8 mouse cellular contexts compared by ENCODE assay signal in the genomic region with DNA sequence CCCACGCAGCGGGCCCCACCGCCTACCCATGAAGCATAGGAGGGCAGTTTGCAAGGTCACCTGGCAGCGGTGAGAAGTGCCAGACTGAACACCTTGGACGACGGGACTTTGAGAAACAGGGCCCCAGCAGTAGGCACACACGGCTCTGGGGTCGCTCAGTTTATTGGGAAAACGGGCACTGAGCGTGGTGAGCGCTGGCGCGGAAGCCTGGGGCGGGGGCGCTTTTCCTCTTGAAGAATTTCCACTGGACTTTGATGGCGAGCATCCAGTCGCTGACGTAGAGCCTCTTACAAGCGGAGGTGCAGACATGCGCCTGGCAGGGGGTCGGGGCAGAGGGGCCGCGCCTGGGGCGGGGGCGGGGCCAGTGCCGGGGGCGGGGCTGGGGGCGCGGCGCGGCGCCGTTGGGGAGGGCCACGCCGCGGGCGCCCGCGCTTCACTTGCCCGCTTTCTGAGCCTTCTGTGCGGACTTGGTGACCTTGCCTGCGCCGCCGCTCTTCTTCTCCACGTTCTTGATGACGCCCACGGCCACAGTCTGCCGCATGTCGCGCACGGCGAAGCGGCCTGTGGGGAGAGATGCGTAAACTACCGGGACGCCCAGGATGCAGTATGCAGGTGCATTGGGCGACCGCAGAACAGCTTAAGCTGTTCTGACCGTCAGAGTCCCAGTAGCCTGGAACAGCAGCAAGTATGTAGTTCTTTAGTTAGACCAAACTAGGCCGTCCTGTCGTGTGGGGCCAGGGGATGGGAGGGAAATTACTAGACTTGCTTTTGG. TPM values are rescaled to one million over a fixed set of nuclear protein-coding genes. Genes with fewer than 3 reads are reported as not detected.
DNase-seq lines count a peak whose midpoint lies in the region; ATAC-seq and TF ChIP-seq lines count a peak whose summit lies in the region.

No protein-coding gene starts in this region.

- 0 out of 2 replicates have a peak overlapping the region, but pooled peaks have one; percentile 7 for H3K4me3 ChIP-seq in left cerebral cortex, adult 2 months
- H3K4me3 ChIP-seq in embryonic facial prominence, embryonic 12.5 days: peak overlapping the region; percentile 47
- H3K4me3 ChIP-seq in hindbrain, embryonic 11.5 days (ENCODE audit: low read depth, low read length): peak overlapping the region; percentile 40
- H3K4me3 ChIP-seq in limb, embryonic 14.5 days (replicated peaks; ENCODE audit: low read length): peak overlapping the region; percentile 43
- peak overlapping the region; percentile 23 for H3K4me3 ChIP-seq in midbrain, postnatal 0 days (ENCODE audit: low read depth, low read length)

- H3K4me1 ChIP-seq in embryonic facial prominence, embryonic 12.5 days: peaks cover 6% of the 10 kb centered on the region
- no peaks in the 10 kb centered on the region for H3K4me1 ChIP-seq in hindbrain, embryonic 11.5 days (replicated peaks; ENCODE audit: control insufficient read depth, insufficient read depth, low read length)
- H3K4me1 ChIP-seq in limb, embryonic 14.5 days (ENCODE audit: control insufficient read depth, insufficient read depth, low read length): peaks cover 4% of the 10 kb centered on the region; the same call in 1 of the 2 replicates
- peaks cover 3% of the 10 kb centered on the region; the same call in 1 of the 2 replicates for H3K4me1 ChIP-seq in midbrain, postnatal 0 days (ENCODE audit: insufficient read depth, low read length)

- peaks cover 56% of the 10 kb centered on the region for H3K27me3 ChIP-seq in embryonic facial prominence, embryonic 12.5 days
- peaks cover 18% of the 10 kb centered on the region; the same call in 1 of the 2 replicates for H3K27me3 ChIP-seq in hindbrain, embryonic 11.5 days (ENCODE audit: control insufficient read depth, insufficient read depth, low read length)
- peaks cover 24% of the 10 kb centered on the region; the same call in 1 of the 2 replicates for H3K27me3 ChIP-seq in limb, embryonic 14.5 days (ENCODE audit: control insufficient read depth, insufficient read depth, low read length)
- H3K27me3 ChIP-seq in midbrain, postnatal 0 days (ENCODE audit: insufficient read depth, low read length): no peaks in the 10 kb centered on the region

- peak overlapping the region; percentile 43; the same call in 1 of the 2 replicates for H3K9ac ChIP-seq in embryonic facial prominence, embryonic 12.5 days
- H3K9ac ChIP-seq in hindbrain, embryonic 11.5 days (ENCODE audit: low read depth, low read length): peak overlapping the region; percentile 59
- peak overlapping the region; percentile 3; the same call in 1 of the 2 replicates for H3K9ac ChIP-seq in limb, embryonic 14.5 days (ENCODE audit: low read depth, low read length, severe bottlenecking)
- 0 out of 2 replicates have a peak overlapping the region, but pooled peaks have one; percentile 8 for H3K9ac ChIP-seq in midbrain, postnatal 0 days (replicated peaks; ENCODE audit: low read length, poor library complexity, severe bottlenecking)

- peak overlapping the region; percentile 94 for H3K4me2 ChIP-seq in embryonic facial prominence, embryonic 12.5 days (replicated peaks)
- H3K4me2 ChIP-seq in hindbrain, embryonic 11.5 days (replicated peaks; ENCODE audit: low read depth, low read length): peak overlapping the region; percentile 86
- H3K4me2 ChIP-seq in limb, embryonic 14.5 days (replicated peaks; ENCODE audit: low read depth, low read length, severe bottlenecking): peak overlapping the region; percentile 76
- H3K4me2 ChIP-seq in midbrain, postnatal 0 days (ENCODE audit: low read depth, low read length, poor library complexity, severe bottlenecking): peak overlapping the region; percentile 51

- no peak for TF ChIP-seq POLR2A in limb, embryonic 14.5 days (IDR thresholded peaks at IDR 0.05; ENCODE audit: borderline replicate concordance, extremely low read depth, insufficient read depth, insufficient read length)

- peak overlapping the region; percentile 63; the same call in 1 of the 2 replicates for H3K27ac ChIP-seq in left cerebral cortex, adult 2 months
- no peak overlapping the region for H3K27ac ChIP-seq in embryonic facial prominence, embryonic 12.5 days
- no peak overlapping the region for H3K27ac ChIP-seq in hindbrain, embryonic 11.5 days (ENCODE audit: low read depth, low read length)
- no peak overlapping the region for H3K27ac ChIP-seq in limb, embryonic 14.5 days (replicated peaks; ENCODE audit: low read depth, low read length)
- H3K27ac ChIP-seq in midbrain, postnatal 0 days (ENCODE audit: low read depth, low read length): no peak overlapping the region

- TF ChIP-seq CTCF in left cerebral cortex, adult 2 months (IDR thresholded peaks at IDR 0.05): no peak
- TF ChIP-seq CTCF in midbrain, postnatal 0 days (IDR thresholded peaks at IDR 0.05): no peak

- H3K9me3 ChIP-seq in embryonic facial prominence, embryonic 12.5 days: no peaks in the 10 kb centered on the region
- no peaks in the 10 kb centered on the region for H3K9me3 ChIP-seq in hindbrain, embryonic 11.5 days (ENCODE audit: control insufficient read depth, low read length)
- no peaks in the 10 kb centered on the region for H3K9me3 ChIP-seq in limb, embryonic 14.5 days (ENCODE audit: control insufficient read depth, low read length)
- H3K9me3 ChIP-seq in midbrain, postnatal 0 days (ENCODE audit: low read length): no peaks in the 10 kb centered on the region

- intact Hi-C loops in left cerebral cortex, adult 2 months (cut with DNase I): no loop called here

- peak in 1 of 2 experiments; percentile 59 for DNase-seq in left cerebral cortex, adult 2 months (ENCODE audit: extremely low spot score in 1 of 2, low spot score in 2 of 2)
- DNase-seq in left cerebral cortex, adult 18-20 months (ENCODE audit: low spot score in 2 of 2): no peak
- DNase-seq in hindbrain, embryonic 11.5 days (ENCODE audit: low spot score): peak; percentile 47
- peak; percentile 62 for DNase-seq in limb, embryonic 14.5 days (ENCODE audit: low spot score)
- DNase-seq in midbrain, postnatal 0 days (ENCODE audit: low spot score): peak; percentile 61

- no peak for ATAC-seq in embryonic facial prominence, embryonic 12.5 days (ENCODE audit: insufficient number of reproducible peaks, insufficient read depth, low FRiP score, low TSS enrichment)
- peak; percentile 72 for ATAC-seq in hindbrain, embryonic 11.5 days (ENCODE audit: low FRiP score)
- ATAC-seq in limb, embryonic 14.5 days (ENCODE audit: low FRiP score, low read depth): peak; percentile 63; the same call in 1 of the 2 replicates
- no peak for ATAC-seq in midbrain, postnatal 0 days (ENCODE audit: low FRiP score)
- ATAC-seq in megakaryocyte progenitor cell, adult 5-6 weeks (replicated peaks; ENCODE audit: poor library complexity): no peak
- no peak for ATAC-seq in monocyte, adult 5-6 weeks (replicated peaks; ENCODE audit: insufficient number of reproducible peaks, low FRiP score, low TSS enrichment, poor library complexity, severe bottlenecking)

- WGBS in embryonic facial prominence, embryonic 12.5 days: under 1% methylated on average over 60 of the region's 61 CpGs
- WGBS in hindbrain, embryonic 11.5 days: under 1% methylated on average over 53 of the region's 61 CpGs
- WGBS in limb, embryonic 14.5 days: under 1% methylated on average over 39 of the region's 61 CpGs
- 6% methylated on average over 52 of the region's 61 CpGs for WGBS in midbrain, postnatal 0 days

- no peaks in the 10 kb centered on the region for H3K36me3 ChIP-seq in embryonic facial prominence, embryonic 12.5 days
- H3K36me3 ChIP-seq in hindbrain, embryonic 11.5 days (ENCODE audit: control insufficient read depth, insufficient read depth, low read length): no peaks in the 10 kb centered on the region
- H3K36me3 ChIP-seq in limb, embryonic 14.5 days (ENCODE audit: control insufficient read depth, insufficient read depth, low read length): no peaks in the 10 kb centered on the region
- H3K36me3 ChIP-seq in midbrain, postnatal 0 days (ENCODE audit: insufficient read depth, low read length): peaks cover 33% of the 10 kb centered on the region

RNA-seq across cellular contexts. Expression of a gene that starts 9.1 kb away (rescaled TPM):
- total RNA-seq in left cerebral cortex, adult 2 months (2021): 1,000 to 10,000 TPM; 1,380 to 1,388 TPM
- total RNA-seq in left cerebral cortex, adult 18-20 months (2021): 1,000 to 10,000 TPM; 1,361 to 1,429 TPM
- polyA plus RNA-seq in embryonic facial prominence, embryonic 12.5 days (2016; fragmentation: Nextera tagmentation; extraction: Ambion mirVana): 0.22 and 0.42 TPM in 2 replicates
- 1.3 and 1.5 TPM in 2 replicates for polyA plus RNA-seq in hindbrain, embryonic 11.5 days (2014; fragmentation: Nextera tagmentation; extraction: Ambion mirVana)
- polyA plus RNA-seq in limb, embryonic 14.5 days (2012; rRNA removed): 0.10 and 0.29 TPM in 2 replicates
- not detected in 2 replicates for polyA plus RNA-seq in limb, embryonic 14.5 days (2014; fragmentation: Nextera tagmentation; extraction: Ambion mirVana)
- 321 and 367 TPM in 2 replicates for total RNA-seq in midbrain, postnatal 0 days (2014; rRNA removed)
- polyA plus RNA-seq in midbrain, postnatal 0 days (2015; fragmentation: Nextera tagmentation; extraction: Ambion mirVana): 23.1 and 23.3 TPM in 2 replicates
- not detected in 2 replicates for total RNA-seq in megakaryocyte progenitor cell, adult 5-6 weeks (2015)
- total RNA-seq in megakaryocyte progenitor cell, adult 5-6 weeks (2017): not detected in 2 replicates
- not detected in 3 replicates for total RNA-seq in monocyte, adult 5-6 weeks (2017)

RNA-seq across cellular contexts. Expression of a gene that starts 12.6 kb away (rescaled TPM):
- total RNA-seq in left cerebral cortex, adult 2 months (2021): 100 to 1,000 TPM; 275 to 280 TPM
- total RNA-seq in left cerebral cortex, adult 18-20 months (2021): 100 to 1,000 TPM; 264 to 274 TPM
- polyA plus RNA-seq in embryonic facial prominence, embryonic 12.5 days (2016; fragmentation: Nextera tagmentation; extraction: Ambion mirVana): 2.8 and 4.9 TPM in 2 replicates
- polyA plus RNA-seq in hindbrain, embryonic 11.5 days (2014; fragmentation: Nextera tagmentation; extraction: Ambion mirVana): 16.3 and 18.9 TPM in 2 replicates
- 0.28 and 0.38 TPM in 2 replicates for polyA plus RNA-seq in limb, embryonic 14.5 days (2012; rRNA removed)
- 0.14 TPM in 1 of 2 replicates, not detected in the other for polyA plus RNA-seq in limb, embryonic 14.5 days (2014; fragmentation: Nextera tagmentation; extraction: Ambion mirVana)
- total RNA-seq in midbrain, postnatal 0 days (2014; rRNA removed): 134 and 162 TPM in 2 replicates
- 33.8 and 40.6 TPM in 2 replicates for polyA plus RNA-seq in midbrain, postnatal 0 days (2015; fragmentation: Nextera tagmentation; extraction: Ambion mirVana)
- not detected in 2 replicates for total RNA-seq in megakaryocyte progenitor cell, adult 5-6 weeks (2015)
- not detected in 2 replicates for total RNA-seq in megakaryocyte progenitor cell, adult 5-6 weeks (2017)
- total RNA-seq in monocyte, adult 5-6 weeks (2017): not detected in 3 replicates

RNA-seq across cellular contexts. Expression of a gene that starts 39.3 kb away (rescaled TPM):
- 10 to 100 TPM; 72.8 to 77.8 TPM for total RNA-seq in left cerebral cortex, adult 2 months (2021)
- 10 to 100 TPM; 74.7 to 76.8 TPM for total RNA-seq in left cerebral cortex, adult 18-20 months (2021)
- 458 and 495 TPM in 2 replicates for polyA plus RNA-seq in embryonic facial prominence, embryonic 12.5 days (2016; fragmentation: Nextera tagmentation; extraction: Ambion mirVana)
- polyA plus RNA-seq in hindbrain, embryonic 11.5 days (2014; fragmentation: Nextera tagmentation; extraction: Ambion mirVana): 393 and 410 TPM in 2 replicates
- 148 and 220 TPM in 2 replicates for polyA plus RNA-seq in limb, embryonic 14.5 days (2012; rRNA removed)
- polyA plus RNA-seq in limb, embryonic 14.5 days (2014; fragmentation: Nextera tagmentation; extraction: Ambion mirVana): 294 and 354 TPM in 2 replicates
- 268 and 323 TPM in 2 replicates for total RNA-seq in midbrain, postnatal 0 days (2014; rRNA removed)
- 365 and 367 TPM in 2 replicates for polyA plus RNA-seq in midbrain, postnatal 0 days (2015; fragmentation: Nextera tagmentation; extraction: Ambion mirVana)
- 85.7 and 109 TPM in 2 replicates for total RNA-seq in megakaryocyte progenitor cell, adult 5-6 weeks (2015)
- 68.8 and 73.0 TPM in 2 replicates for total RNA-seq in megakaryocyte progenitor cell, adult 5-6 weeks (2017)
- 68.9 to 87.3 TPM (median 84.2 TPM) in 3 replicates for total RNA-seq in monocyte, adult 5-6 weeks (2017)

RNA-seq across cellular contexts. Expression of a gene that starts 54.9 kb away (rescaled TPM):
- total RNA-seq in left cerebral cortex, adult 2 months (2021): under 1 TPM in 1 of 2 experiments, not detected in 1; 0.11 TPM
- total RNA-seq in left cerebral cortex, adult 18-20 months (2021): not detected
- not detected in 2 replicates for polyA plus RNA-seq in embryonic facial prominence, embryonic 12.5 days (2016; fragmentation: Nextera tagmentation; extraction: Ambion mirVana)
- polyA plus RNA-seq in hindbrain, embryonic 11.5 days (2014; fragmentation: Nextera tagmentation; extraction: Ambion mirVana): not detected in 2 replicates
- polyA plus RNA-seq in limb, embryonic 14.5 days (2012; rRNA removed): 0.08 and 0.10 TPM in 2 replicates
- 0.12 and 0.19 TPM in 2 replicates for polyA plus RNA-seq in limb, embryonic 14.5 days (2014; fragmentation: Nextera tagmentation; extraction: Ambion mirVana)
- 0.09 TPM in 1 of 2 replicates, not detected in the other for total RNA-seq in midbrain, postnatal 0 days (2014; rRNA removed)
- not detected in 2 replicates for polyA plus RNA-seq in midbrain, postnatal 0 days (2015; fragmentation: Nextera tagmentation; extraction: Ambion mirVana)
- total RNA-seq in megakaryocyte progenitor cell, adult 5-6 weeks (2015): not detected in 2 replicates
- total RNA-seq in megakaryocyte progenitor cell, adult 5-6 weeks (2017): not detected in 2 replicates
- 0.53 to 3.0 TPM (median 1.8 TPM) in 3 replicates for total RNA-seq in monocyte, adult 5-6 weeks (2017)

Comparison
In these comparisons a context has a peak if more than half of its experiments do, and no peak if none do; other contexts are left out.
1. DNase-seq: peak in hindbrain, embryonic 11.5 days (single experiment), limb, embryonic 14.5 days (single experiment) and midbrain, postnatal 0 days (single experiment); none in left cerebral cortex, adult 18-20 months (0 of 2).
2. ATAC-seq: peak in hindbrain, embryonic 11.5 days (single experiment) and limb, embryonic 14.5 days (single experiment); none in embryonic facial prominence, embryonic 12.5 days (single experiment), midbrain, postnatal 0 days (single experiment), megakaryocyte progenitor cell, adult 5-6 weeks (single experiment) and monocyte, adult 5-6 weeks (single experiment).
3. H3K9ac ChIP-seq: peak in every context shown above with its lines; median percentile 59 in hindbrain, embryonic 11.5 days; 43 in embryonic facial prominence, embryonic 12.5 days; 8 in midbrain, postnatal 0 days; 3 in limb, embryonic 14.5 days.
4. RNA of a gene that starts 9.1 kb away (total RNA-seq): 1,361 to 1,429 TPM in left cerebral cortex, adult 18-20 months, 1,380 to 1,388 TPM in left cerebral cortex, adult 2 months and 321 to 367 TPM in midbrain, postnatal 0 days; not detected in megakaryocyte progenitor cell, adult 5-6 weeks and not detected in monocyte, adult 5-6 weeks; every median in the first group is over 100 times any median in the second.
5. RNA of a gene that starts 12.6 kb away (total RNA-seq): 275 to 280 TPM in left cerebral cortex, adult 2 months, 264 to 274 TPM in left cerebral cortex, adult 18-20 months and 134 to 162 TPM in midbrain, postnatal 0 days; not detected in megakaryocyte progenitor cell, adult 5-6 weeks and not detected in monocyte, adult 5-6 weeks; every median in the first group is over 100 times any median in the second.
6. Peak in every context shown above with its lines, with median percentiles within 50 percentile points of each other: H3K4me3 ChIP-seq and H3K4me2 ChIP-seq.